Mouse (Mus musculus) stomach, postnatal 0 days (tissue): ENCODE measurements at regions not wholly inside any gene's neighbourhood (a gene's known extent, or its start where the extent isn't known, plus 50 kb on each side); places are given as distances from the start of the nearest gene placed in this dataset.

Experiments used
- CTCF ChIP-seq: IDR thresholded peaks from 2 replicates; pipeline ENCODE4 v1.5.1; 2016; ENCODE audit warnings: antibody characterized with exemption, low read depth, mild to moderate bottlenecking, moderate library complexity
- EP300 ChIP-seq: optimal IDR thresholded peaks from 2 replicates; pipeline ENCODE3; 2016; ENCODE audit warnings: antibody characterized with exemption

DNA sequence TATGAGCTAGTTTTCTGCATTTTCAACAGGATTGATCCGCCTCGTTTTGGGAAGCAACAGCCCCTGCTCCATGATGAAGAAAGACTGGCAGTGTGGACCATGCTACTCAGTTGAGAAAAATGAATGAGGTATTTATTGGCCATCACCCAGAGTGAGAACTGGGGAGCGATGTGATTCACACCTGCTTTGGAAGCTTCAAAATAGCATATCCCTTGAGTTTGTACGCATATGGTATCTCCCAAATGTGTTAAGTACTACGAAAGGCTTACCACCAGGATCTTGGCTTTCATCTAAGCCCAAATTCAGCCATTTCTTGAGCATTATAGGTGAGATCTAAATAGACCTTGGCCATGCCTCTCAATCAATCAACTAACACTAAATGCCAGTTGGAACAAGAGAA is 55.5 kb upstream of the Boc start:
- TF ChIP-seq CTCF, result no peak
- no peak for TF ChIP-seq EP300
